Mouse (Mus musculus): ENCODE results near the gene Odf2l. TPM values are rescaled to one million over a fixed set of nuclear protein-coding genes. Genes with fewer than 3 reads are reported as not detected.
A peak's percentile ranks its signal among the peaks of the same experiment; 100 is the strongest.

Odf2l gene
- total RNA-seq, 2 experiments from 2014 or later = 20.3 to 24.4 TPM

GRCm38 (mm10) chr3:145131210-145131868 is 13.0 kb downstream of the Odf2l start:
- intact Hi-C loops (cut with DNase I) = loop anchor here (10.0 kb wide), 1 partner anchor 307 kb away; no protein-coding TSS in a partner anchor
- DNase-seq = peak; percentile 29

GRCm38 (mm10) chr3:145140236-145140635 is 21.8 kb downstream of the Odf2l start:
- no peak for DNase-seq

GRCm38 (mm10) chr3:145142925-145143324 is 24.5 kb downstream of the Odf2l start:
- no peak for DNase-seq
- intact Hi-C loops (cut with DNase I) = no loop called here

More at GRCm38 (mm10) chr3:145140236-145140635, 21.8 kb downstream of the Odf2l start:
- intact Hi-C loops (cut with DNase I) = no loop called here

- intact Hi-C loops (cut with DNase I) = no loop called here
- DNase-seq = no peak
Measured at GRCm38 (mm10) chr3:145143856-145144255, 25.5 kb downstream of the Odf2l start.

GRCm38 (mm10) chr3:145146871-145147270 is 28.5 kb downstream of the Odf2l start:
- intact Hi-C loops (cut with DNase I) = no loop called here
- no peak for DNase-seq

GRCm38 (mm10) chr3:145147483-145147882 is 29.1 kb downstream of the Odf2l start:
- no peak for DNase-seq
- intact Hi-C loops (cut with DNase I) = no loop called here

GRCm38 (mm10) chr3:145147952-145148351 is 29.6 kb downstream of the Odf2l start:
- DNase-seq = no peak
- intact Hi-C loops (cut with DNase I) = no loop called here

- DNase-seq = no peak
- intact Hi-C loops (cut with DNase I) = no loop called here
Measured at GRCm38 (mm10) chr3:145151092-145151491, 32.7 kb downstream of the Odf2l start.

- no peak for DNase-seq
- intact Hi-C loops (cut with DNase I) = no loop called here
Measured at GRCm38 (mm10) chr3:145151933-145152332, 33.5 kb downstream of the Odf2l start.

GRCm38 (mm10) chr3:145156883-145157282 is 38.5 kb downstream of the Odf2l start:
- intact Hi-C loops (cut with DNase I) = no loop called here
- no peak for DNase-seq

GRCm38 (mm10) chr3:145158441-145158840 is 40.1 kb downstream of the Odf2l start:
- intact Hi-C loops (cut with DNase I) = no loop called here
- no peak for DNase-seq

GRCm38 (mm10) chr3:145166741-145167140 is 48.4 kb downstream of the Odf2l start:
- no peak for DNase-seq
- intact Hi-C loops (cut with DNase I) = no loop called here

- no peak for DNase-seq
- intact Hi-C loops (cut with DNase I) = no loop called here
Measured at GRCm38 (mm10) chr3:145167766-145168165, 49.4 kb downstream of the Odf2l start.

GRCm38 (mm10) chr3:145168844-145169696 is 50.7 kb downstream of the Odf2l start:
- intact Hi-C loops (cut with DNase I) = no loop called here
- no peak for DNase-seq

GRCm38 (mm10) chr3:145170028-145170427 is 51.6 kb downstream of the Odf2l start:
- intact Hi-C loops (cut with DNase I) = no loop called here
- no peak for DNase-seq

GRCm38 (mm10) chr3:145170604-145171389 is 52.4 kb downstream of the Odf2l start:
- no peak for DNase-seq
- intact Hi-C loops (cut with DNase I) = no loop called here

GRCm38 (mm10) chr3:145171390-145172060 is 53.1 kb downstream of the Odf2l start:
- intact Hi-C loops (cut with DNase I) = no loop called here
- DNase-seq = no peak

- intact Hi-C loops (cut with DNase I) = no loop called here
- no peak for DNase-seq
Measured at GRCm38 (mm10) chr3:145184645-145185044, 66.3 kb downstream of the Odf2l start.

GRCm38 (mm10) chr3:145191972-145192371 is 73.6 kb downstream of the Odf2l start:
- no peak for DNase-seq
- intact Hi-C loops (cut with DNase I) = no loop called here

- intact Hi-C loops (cut with DNase I) = no loop called here
- no peak for DNase-seq
Measured at GRCm38 (mm10) chr3:145195240-145195923, 77.0 kb downstream of the Odf2l start.
